Mouse (Mus musculus) small intestine, adult 2 months (tissue): ENCODE measurements around the gene Nr2f6.

Source experiments
- CTCF ChIP-seq: fragments of 200-500 bp; IDR thresholded peaks from 2 replicates; pipeline ENCODE4 v1.5.1; 2012; ENCODE audit warnings: low read depth, mild to moderate bottlenecking, control low read depth, inconsistent platforms, low read length, moderate library complexity, mixed read lengths; ENCODE audit not compliant: insufficient replicate concordance, insufficient read length; ENCODE audit errors: extremely low read depth
- POLR2A ChIP-seq: fragments of 200-500 bp; IDR thresholded peaks from 2 replicates; pipeline ENCODE4 v1.6.1; 2012; ENCODE audit warnings: low read depth, mild to moderate bottlenecking, control low read depth, inconsistent platforms, low read length, moderate library complexity

GRCm38 (mm10) chr8:71408231-71408630 lies 26.5 kb upstream of the Nr2f6 start:
- TF ChIP-seq CTCF (no peak), POLR2A (no peak)
